Comparison of ENCODE assay signal across 8 mouse cellular contexts in the genomic region with DNA sequence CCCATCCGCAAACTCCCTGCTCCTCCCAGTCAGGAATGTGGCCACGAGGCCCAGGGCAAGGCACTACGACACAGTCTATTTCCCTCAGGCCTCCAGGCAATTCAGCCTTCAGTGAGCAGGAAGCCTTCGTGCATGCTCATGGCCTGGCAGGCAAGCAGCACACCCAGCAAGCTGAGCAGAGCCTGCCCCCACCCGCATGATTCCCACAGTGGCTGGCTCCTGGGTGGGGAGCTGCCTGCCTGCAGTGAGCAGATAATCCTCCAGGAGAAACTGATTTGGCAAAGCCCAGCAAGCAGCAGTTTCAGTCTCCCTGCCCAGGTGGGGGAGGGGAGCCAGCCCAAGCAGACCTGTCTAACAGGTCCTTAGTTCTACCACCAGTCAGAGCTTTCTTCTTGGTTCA. TPM values are rescaled to one million over a fixed set of nuclear protein-coding genes. Genes with fewer than 3 reads are reported as not detected.
DNase-seq lines count a peak whose midpoint lies in the region; ATAC-seq and TF ChIP-seq lines count a peak whose summit lies in the region.

No protein-coding gene starts in this region.

- H3K4me1 ChIP-seq in forebrain, postnatal 0 days (ENCODE audit: insufficient read depth), result peaks cover 17% of the 10 kb centered on the region; the same call in 1 of the 2 replicates
- peaks cover 47% of the 10 kb centered on the region for H3K4me1 ChIP-seq in intestine, embryonic 15.5 days (replicated peaks)
- peaks cover 100% of the 10 kb centered on the region for H3K4me1 ChIP-seq in liver, embryonic 13.5 days (replicated peaks)
- H3K4me1 ChIP-seq in neural tube, embryonic 11.5 days (ENCODE audit: control insufficient read depth, insufficient read depth, low read length), result peaks cover 20% of the 10 kb centered on the region

- H3K4me2 ChIP-seq in forebrain, postnatal 0 days (ENCODE audit: low read depth), result no peak overlapping the region
- peak overlapping the region; percentile 22; the same call in 1 of the 2 replicates for H3K4me2 ChIP-seq in intestine, embryonic 15.5 days (replicated peaks)
- H3K4me2 ChIP-seq in liver, embryonic 13.5 days, result peak overlapping the region; percentile 44
- no peak overlapping the region for H3K4me2 ChIP-seq in neural tube, embryonic 11.5 days (ENCODE audit: low read depth)

- 0 out of 2 replicates have a peak overlapping the region, but pooled peaks have one; percentile 1 for H3K9ac ChIP-seq in forebrain, postnatal 0 days
- H3K9ac ChIP-seq in intestine, embryonic 15.5 days, result peak overlapping the region; percentile 28; the same call in 1 of the 2 replicates
- H3K9ac ChIP-seq in liver, embryonic 13.5 days, result peak overlapping the region; percentile 54
- no peak overlapping the region for H3K9ac ChIP-seq in neural tube, embryonic 11.5 days (ENCODE audit: low read length)

- H3K27ac ChIP-seq in layer of hippocampus, adult 2 months, result peak overlapping the region; percentile 69
- H3K27ac ChIP-seq in forebrain, postnatal 0 days (ENCODE audit: low read depth, low read length), result peak overlapping the region; percentile 6; the same call in 1 of the 2 replicates
- peak overlapping the region; percentile 85 for H3K27ac ChIP-seq in intestine, embryonic 15.5 days
- H3K27ac ChIP-seq in liver, embryonic 13.5 days, result peak overlapping the region; percentile 70
- H3K27ac ChIP-seq in neural tube, embryonic 11.5 days (ENCODE audit: low read depth, low read length), result no peak overlapping the region

- peak; percentile 40; the same call in 1 of the 2 replicates for ATAC-seq in forebrain, postnatal 0 days
- peak; percentile 89 for ATAC-seq in intestine, embryonic 15.5 days
- peak; percentile 85 for ATAC-seq in liver, embryonic 13.5 days (ENCODE audit: low read depth)
- no peak for ATAC-seq in neural tube, embryonic 11.5 days (ENCODE audit: insufficient read depth, low FRiP score, low TSS enrichment)
- ATAC-seq in granulocyte monocyte progenitor cell, adult 5-6 weeks (replicated peaks; ENCODE audit: poor library complexity, severe bottlenecking), result no peak

- DNase-seq in layer of hippocampus, adult 2 months (ENCODE audit: low spot score in 2 of 2), result no peak
- DNase-seq in layer of hippocampus, adult 9-10 months (ENCODE audit: low spot score), result no peak
- peak; percentile 47 for DNase-seq in cerebellum, adult 8-10 months
- DNase-seq in forebrain, postnatal 0 days, result no peak
- peak; percentile 78 for DNase-seq in liver, embryonic 13.5 days
- peak; percentile 21 for DNase-seq in neural tube, embryonic 11.5 days (ENCODE audit: low spot score)

- H3K36me3 ChIP-seq in forebrain, postnatal 0 days (ENCODE audit: insufficient read depth), result no peaks in the 10 kb centered on the region
- H3K36me3 ChIP-seq in intestine, embryonic 15.5 days, result no peaks in the 10 kb centered on the region
- no peaks in the 10 kb centered on the region for H3K36me3 ChIP-seq in liver, embryonic 13.5 days
- no peaks in the 10 kb centered on the region for H3K36me3 ChIP-seq in neural tube, embryonic 11.5 days (ENCODE audit: control insufficient read depth, insufficient read depth, low read length)

- H3K4me3 ChIP-seq in layer of hippocampus, adult 2 months, result no peak overlapping the region
- H3K4me3 ChIP-seq in forebrain, postnatal 0 days (ENCODE audit: low read depth, low read length), result no peak overlapping the region
- no peak overlapping the region for H3K4me3 ChIP-seq in intestine, embryonic 15.5 days (replicated peaks)
- H3K4me3 ChIP-seq in liver, embryonic 13.5 days (replicated peaks), result no peak overlapping the region; the same call in 1 of the 2 replicates
- no peak overlapping the region for H3K4me3 ChIP-seq in neural tube, embryonic 11.5 days (ENCODE audit: low read depth, low read length)

- peak; percentile 55 for TF ChIP-seq CTCF in layer of hippocampus, adult 2 months (conservative IDR thresholded peaks at IDR 0.05)
- TF ChIP-seq CTCF in forebrain, postnatal 0 days (IDR thresholded peaks at IDR 0.05; ENCODE audit: low read depth), result no peak

- 31% methylated on average over 5 of the region's 5 CpGs for WGBS in forebrain, postnatal 0 days
- WGBS in intestine, embryonic 15.5 days, result 15% methylated on average over 5 of the region's 5 CpGs
- WGBS in liver, embryonic 13.5 days (ENCODE audit: insufficient replicate concordance), result 21% methylated on average over 5 of the region's 5 CpGs
- WGBS in neural tube, embryonic 11.5 days, result 31% methylated on average over 5 of the region's 5 CpGs

- no peaks in the 10 kb centered on the region for H3K9me3 ChIP-seq in forebrain, postnatal 0 days (ENCODE audit: low read length)
- no peaks in the 10 kb centered on the region for H3K9me3 ChIP-seq in intestine, embryonic 15.5 days
- no peaks in the 10 kb centered on the region for H3K9me3 ChIP-seq in liver, embryonic 13.5 days (replicated peaks)
- no peaks in the 10 kb centered on the region for H3K9me3 ChIP-seq in neural tube, embryonic 11.5 days (ENCODE audit: control insufficient read depth, low read length)

- H3K27me3 ChIP-seq in forebrain, postnatal 0 days (ENCODE audit: insufficient read depth, low read length), result no peaks in the 10 kb centered on the region
- H3K27me3 ChIP-seq in intestine, embryonic 15.5 days (replicated peaks), result no peaks in the 10 kb centered on the region
- H3K27me3 ChIP-seq in liver, embryonic 13.5 days, result no peaks in the 10 kb centered on the region
- no peaks in the 10 kb centered on the region for H3K27me3 ChIP-seq in neural tube, embryonic 11.5 days (ENCODE audit: control insufficient read depth, insufficient read depth, low read length)

RNA-seq across cellular contexts. Expression of gene Mark2, which starts 31.0 kb away (rescaled TPM):
- 100 to 1,000 TPM; 119 to 127 TPM for total RNA-seq in layer of hippocampus, adult 2 months (2021)
- 35.8 and 38.7 TPM in 2 replicates for total RNA-seq in forebrain, postnatal 0 days (2014; rRNA removed)
- polyA plus RNA-seq in forebrain, postnatal 0 days (2015; fragmentation: Nextera tagmentation; extraction: Ambion mirVana), result 30.0 and 35.7 TPM in 2 replicates
- polyA plus RNA-seq in intestine, embryonic 15.5 days (2015; fragmentation: Nextera tagmentation; extraction: Ambion mirVana), result 44.9 and 45.8 TPM in 2 replicates
- 17.7 and 21.0 TPM in 2 replicates for polyA plus RNA-seq in liver, embryonic 13.5 days (2015; fragmentation: Nextera tagmentation; extraction: Ambion mirVana)
- polyA plus RNA-seq in neural tube, embryonic 11.5 days (2014; fragmentation: Nextera tagmentation; extraction: Ambion mirVana), result 49.6 and 58.4 TPM in 2 replicates
- 48.7 and 85.8 TPM in 2 replicates for total RNA-seq in granulocyte monocyte progenitor cell, adult 5-6 weeks (2014; fragmentation: Nextera tagmentation)
- total RNA-seq in granulocyte monocyte progenitor cell, adult 5-6 weeks (2017), result 17.8 and 21.2 TPM in 2 replicates

RNA-seq across cellular contexts. Expression of gene Rcor2, which starts 43.6 kb away (rescaled TPM):
- total RNA-seq in layer of hippocampus, adult 2 months (2021), result 10 to 100 TPM; 17.0 to 18.2 TPM
- 41.9 and 49.6 TPM in 2 replicates for total RNA-seq in forebrain, postnatal 0 days (2014; rRNA removed)
- polyA plus RNA-seq in forebrain, postnatal 0 days (2015; fragmentation: Nextera tagmentation; extraction: Ambion mirVana), result 13.7 and 14.5 TPM in 2 replicates
- polyA plus RNA-seq in intestine, embryonic 15.5 days (2015; fragmentation: Nextera tagmentation; extraction: Ambion mirVana), result 12.1 and 12.8 TPM in 2 replicates
- polyA plus RNA-seq in liver, embryonic 13.5 days (2015; fragmentation: Nextera tagmentation; extraction: Ambion mirVana), result 1.4 and 1.8 TPM in 2 replicates
- polyA plus RNA-seq in neural tube, embryonic 11.5 days (2014; fragmentation: Nextera tagmentation; extraction: Ambion mirVana), result 34.9 and 36.8 TPM in 2 replicates
- 3.1 and 6.9 TPM in 2 replicates for total RNA-seq in granulocyte monocyte progenitor cell, adult 5-6 weeks (2014; fragmentation: Nextera tagmentation)
- total RNA-seq in granulocyte monocyte progenitor cell, adult 5-6 weeks (2017), result 3.4 and 5.2 TPM in 2 replicates

Comparison
In these comparisons a context has a peak if more than half of its experiments do, and no peak if none do; other contexts are left out.
1. DNase-seq: peak in cerebellum, adult 8-10 months (single experiment), liver, embryonic 13.5 days (single experiment) and neural tube, embryonic 11.5 days (single experiment); none in layer of hippocampus, adult 2 months (0 of 2), layer of hippocampus, adult 9-10 months (single experiment) and forebrain, postnatal 0 days (single experiment).
2. ATAC-seq: peak in forebrain, postnatal 0 days (single experiment), intestine, embryonic 15.5 days (single experiment) and liver, embryonic 13.5 days (single experiment); none in neural tube, embryonic 11.5 days (single experiment) and granulocyte monocyte progenitor cell, adult 5-6 weeks (single experiment).
3. H3K4me2 ChIP-seq: peak in intestine, embryonic 15.5 days (single experiment) and liver, embryonic 13.5 days (single experiment); none in forebrain, postnatal 0 days (single experiment) and neural tube, embryonic 11.5 days (single experiment).